Mouse (Mus musculus) stomach, embryonic 15.5 days (tissue): ENCODE data around the gene Actr8. TPM values are rescaled to one million over a fixed set of nuclear protein-coding genes. Genes with fewer than 3 reads are reported as not detected.

Experiments
- ATAC-seq: fragments of 200-750 bp; cut with Nextera tagmentation; 2 replicates; pipeline ENCODE4 v1.8.0; 2017; ENCODE audit warnings: low read depth, moderate number of reproducible peaks, moderate TSS enrichment; ENCODE audit not compliant: insufficient read depth, low FRiP score
- H3K27ac ChIP-seq: fragments of 300-500 bp; sonication (generic); 2 replicates; pipeline ENCODE4 v1.5.1; 2015; ENCODE audit warnings: mild to moderate bottlenecking, inconsistent platforms
- H3K27me3 ChIP-seq: fragments of 300-500 bp; sonication (generic); replicated peaks from 2 replicates; pipeline ENCODE4 v1.6.1; 2015; ENCODE audit warnings: inconsistent platforms
- H3K36me3 ChIP-seq: fragments of 300-500 bp; sonication (generic); 2 replicates; pipeline ENCODE4 v1.6.1; 2015; ENCODE audit warnings: inconsistent platforms
- H3K4me1 ChIP-seq: fragments of 300-500 bp; sonication (generic); 2 replicates; pipeline ENCODE4 v1.6.1; 2015; ENCODE audit warnings: inconsistent platforms
- H3K4me2 ChIP-seq: fragments of 300-500 bp; sonication (generic); 2 replicates; pipeline ENCODE4 v1.6.1; 2015; ENCODE audit warnings: mild to moderate bottlenecking, inconsistent platforms
- H3K4me3 ChIP-seq: fragments of 300-500 bp; sonication (generic); replicated peaks from 2 replicates; pipeline ENCODE4 v1.5.1; 2015; ENCODE audit warnings: inconsistent platforms
- H3K9ac ChIP-seq: fragments of 300-500 bp; sonication (generic); 2 replicates; pipeline ENCODE4 v1.6.1; 2015; ENCODE audit warnings: inconsistent platforms
- H3K9me3 ChIP-seq: fragments of 300-500 bp; sonication (generic); 2 replicates; pipeline ENCODE4 v1.6.1; 2016; ENCODE audit warnings: inconsistent platforms
- WGBS: fragments of 180-500 bp; shearing (Covaris S2); methylation state at CpG from one replicate; pipeline ENCODE4 v1.1.7; 2015; 5-methylcytosine and 5-hydroxymethylcytosine counted together
- polyA plus RNA-seq: library from polyadenylated mRNA; unstranded; fragments of >200 nt; fragmentation: Nextera tagmentation; extraction: Ambion mirVana; gene quantifications from 2 replicates; pipeline ENCODE4 v1.2.1, GENCODE M21; 2015

Actr8 gene
- polyA plus RNA-seq, 1 experiment from 2014 or later: 51.6 TPM

- no peak overlapping the region for H3K4me2 ChIP-seq
- ATAC-seq: no peak
- H3K36me3 ChIP-seq: no peaks in the 10 kb centered on the region
- H3K27ac ChIP-seq: no peak overlapping the region
- H3K27me3 ChIP-seq: no peaks in the 10 kb centered on the region
- 95% methylated on average over 8 of the region's 8 CpGs for WGBS
- H3K9ac ChIP-seq: no peak overlapping the region
- no peak overlapping the region for H3K4me3 ChIP-seq
- H3K9me3 ChIP-seq: no peaks in the 10 kb centered on the region
- no peaks in the 10 kb centered on the region for H3K4me1 ChIP-seq
These were observed 41.2 kb downstream of the Actr8 start for GRCm38 (mm10) chr14:30019375-30019774.

- no peak for ATAC-seq
- no peaks in the 10 kb centered on the region for H3K9me3 ChIP-seq
- 59% methylated on average over 9 of the region's 9 CpGs for WGBS
- H3K27ac ChIP-seq: no peak overlapping the region
- H3K36me3 ChIP-seq: no peaks in the 10 kb centered on the region
- no peaks in the 10 kb centered on the region for H3K27me3 ChIP-seq
- no peak overlapping the region for H3K9ac ChIP-seq
- H3K4me1 ChIP-seq: no peaks in the 10 kb centered on the region
- no peak overlapping the region for H3K4me3 ChIP-seq
- no peak overlapping the region for H3K4me2 ChIP-seq
These were observed 41.8 kb downstream of the Actr8 start for GRCm38 (mm10) chr14:30019792-30020575.

- Histone ChIP-seq H3K4me2 (no peak overlapping the region), H3K4me1 (no peaks in the 10 kb centered on the region), H3K9me3 (no peaks in the 10 kb centered on the region), H3K27me3 (no peaks in the 10 kb centered on the region), H3K4me3 (no peak overlapping the region), H3K9ac (no peak overlapping the region), H3K27ac (no peak overlapping the region), H3K36me3 (no peaks in the 10 kb centered on the region)
- no peak for ATAC-seq
- WGBS: 83% methylated on average over 6 of the region's 6 CpGs
These were observed 44.3 kb downstream of the Actr8 start for GRCm38 (mm10) chr14:30022471-30022870.

- no peak for ATAC-seq
- H3K4me2 ChIP-seq: no peak overlapping the region
- no peak overlapping the region for H3K9ac ChIP-seq
- H3K36me3 ChIP-seq: no peaks in the 10 kb centered on the region
- no peaks in the 10 kb centered on the region for H3K27me3 ChIP-seq
- H3K4me3 ChIP-seq: no peak overlapping the region
- H3K4me1 ChIP-seq: no peaks in the 10 kb centered on the region
- 35% methylated on average over 7 of the region's 7 CpGs for WGBS
- H3K9me3 ChIP-seq: no peaks in the 10 kb centered on the region
- H3K27ac ChIP-seq: no peak overlapping the region
These were observed 46.2 kb downstream of the Actr8 start for GRCm38 (mm10) chr14:30024387-30024786.

GRCm38 (mm10) chr14:30027378-30027777 lies 49.2 kb downstream of the Actr8 start:
- ATAC-seq: no peak
- H3K27me3 ChIP-seq: no peaks in the 10 kb centered on the region
- H3K4me2 ChIP-seq: no peak overlapping the region
- H3K4me3 ChIP-seq: no peak overlapping the region
- no peaks in the 10 kb centered on the region for H3K36me3 ChIP-seq
- H3K27ac ChIP-seq: no peak overlapping the region
- H3K4me1 ChIP-seq: no peaks in the 10 kb centered on the region
- 37% methylated on average over 2 of the region's 2 CpGs for WGBS
- no peaks in the 10 kb centered on the region for H3K9me3 ChIP-seq
- no peak overlapping the region for H3K9ac ChIP-seq

GRCm38 (mm10) chr14:30033405-30033804 lies 55.3 kb downstream of the Actr8 start:
- H3K27ac ChIP-seq: no peak overlapping the region
- H3K4me1 ChIP-seq: no peaks in the 10 kb centered on the region
- no peak overlapping the region for H3K4me3 ChIP-seq
- WGBS: 62% methylated on average over 8 of the region's 8 CpGs
- no peak overlapping the region for H3K9ac ChIP-seq
- H3K9me3 ChIP-seq: no peaks in the 10 kb centered on the region
- no peak overlapping the region for H3K4me2 ChIP-seq
- no peak for ATAC-seq
- peaks cover 7% of the 10 kb centered on the region; the same call in 1 of the 2 replicates for H3K36me3 ChIP-seq
- no peaks in the 10 kb centered on the region for H3K27me3 ChIP-seq

- Histone ChIP-seq H3K9ac (no peak overlapping the region), H3K4me3 (no peak overlapping the region), H3K4me2 (no peak overlapping the region), H3K4me1 (no peaks in the 10 kb centered on the region), H3K36me3 (peaks cover 7% of the 10 kb centered on the region; the same call in 1 of the 2 replicates), H3K27ac (no peak overlapping the region), H3K27me3 (no peaks in the 10 kb centered on the region), H3K9me3 (no peaks in the 10 kb centered on the region)
- no peak for ATAC-seq
- 90% methylated on average over 18 of the region's 18 CpGs for WGBS
These were observed 60.3 kb downstream of the Actr8 start for GRCm38 (mm10) chr14:30038431-30038830.

- ATAC-seq: no peak
- H3K27ac ChIP-seq: no peak overlapping the region
These were observed 61.3 kb downstream of the Actr8 start for GRCm38 (mm10) chr14:30039413-30039812.

GRCm38 (mm10) chr14:30041836-30042235 lies 63.7 kb downstream of the Actr8 start:
- Histone ChIP-seq H3K9ac (no peak overlapping the region), H3K27ac (no peak overlapping the region), H3K4me3 (no peak overlapping the region), H3K36me3 (peaks cover 3% of the 10 kb centered on the region; the same call in 1 of the 2 replicates), H3K4me2 (no peak overlapping the region), H3K27me3 (no peaks in the 10 kb centered on the region), H3K4me1 (0 out of 2 replicates have a peak, but pooled peaks cover 4% of the 10 kb centered on the region), H3K9me3 (no peaks in the 10 kb centered on the region)
- ATAC-seq: no peak
- 85% methylated on average over 9 of the region's 9 CpGs for WGBS

More at GRCm38 (mm10) chr14:30039413-30039812, 61.3 kb downstream of the Actr8 start:
- Histone ChIP-seq H3K27me3 (no peaks in the 10 kb centered on the region), H3K4me2 (no peak overlapping the region), H3K9ac (no peak overlapping the region), H3K4me3 (no peak overlapping the region), H3K9me3 (no peaks in the 10 kb centered on the region), H3K4me1 (no peaks in the 10 kb centered on the region), H3K36me3 (peaks cover 7% of the 10 kb centered on the region; the same call in 1 of the 2 replicates)
- WGBS: 55% methylated on average over 4 of the region's 4 CpGs

GRCm38 (mm10) chr14:30043356-30043940 lies 65.3 kb downstream of the Actr8 start:
- H3K9ac ChIP-seq: no peak overlapping the region
- H3K4me2 ChIP-seq: no peak overlapping the region
- WGBS: 89% methylated on average over 7 of the region's 7 CpGs
- H3K4me1 ChIP-seq: 0 out of 2 replicates have a peak, but pooled peaks cover 4% of the 10 kb centered on the region
- no peaks in the 10 kb centered on the region for H3K36me3 ChIP-seq
- H3K4me3 ChIP-seq: no peak overlapping the region
- no peaks in the 10 kb centered on the region for H3K9me3 ChIP-seq
- no peak overlapping the region for H3K27ac ChIP-seq
- no peaks in the 10 kb centered on the region for H3K27me3 ChIP-seq
- ATAC-seq: no peak

- H3K27me3 ChIP-seq: no peaks in the 10 kb centered on the region
- whole genome bisulfite sequencing: 66% methylated on average over 10 of the region's 10 CpGs
- H3K27ac ChIP-seq: no peak overlapping the region
- H3K36me3 ChIP-seq: no peaks in the 10 kb centered on the region
- H3K9me3 ChIP-seq: no peaks in the 10 kb centered on the region
- H3K4me3 ChIP-seq: no peak overlapping the region
- H3K9ac ChIP-seq: no peak overlapping the region
- no peak overlapping the region for H3K4me2 ChIP-seq
- H3K4me1 ChIP-seq: 0 out of 2 replicates have a peak, but pooled peaks cover 4% of the 10 kb centered on the region
- no peak for ATAC-seq
These were observed 67.1 kb downstream of the Actr8 start for GRCm38 (mm10) chr14:30045239-30045638.

GRCm38 (mm10) chr14:30045704-30046220 lies 67.6 kb downstream of the Actr8 start:
- 67% methylated on average over 8 of the region's 8 CpGs for WGBS
- no peak overlapping the region for H3K9ac ChIP-seq

More at GRCm38 (mm10) chr14:30045704-30046220, 67.6 kb downstream of the Actr8 start:
- no peak overlapping the region for H3K27ac ChIP-seq
- H3K36me3 ChIP-seq: no peaks in the 10 kb centered on the region
- H3K4me1 ChIP-seq: 0 out of 2 replicates have a peak, but pooled peaks cover 4% of the 10 kb centered on the region
- no peak overlapping the region for H3K4me3 ChIP-seq
- no peaks in the 10 kb centered on the region for H3K27me3 ChIP-seq
- no peak for ATAC-seq
- H3K4me2 ChIP-seq: no peak overlapping the region
- no peaks in the 10 kb centered on the region for H3K9me3 ChIP-seq
